Mouse (Mus musculus) embryonic facial prominence, embryonic 14.5 days (tissue): ENCODE data around the gene Prr5. TPM values are rescaled to one million over a fixed set of nuclear protein-coding genes. Genes with fewer than 3 reads are reported as not detected.

Experiments
- ATAC-seq: fragments of 200-750 bp; cut with Nextera tagmentation; 2 replicates; pipeline ENCODE4 v1.8.0; 2017; ENCODE audit warnings: low read depth, moderate number of reproducible peaks, moderate TSS enrichment
- DNase-seq: peaks from one replicate; pipeline ENCODE4 v3.0.0-alpha.2; 2015; ENCODE audit warnings: low spot score
- H3K27ac ChIP-seq: fragments of 300-500 bp; sonication (generic); replicated peaks from 2 replicates; pipeline ENCODE4 v1.5.1; 2014; ENCODE audit warnings: low read depth, mild to moderate bottlenecking, low read length, moderate library complexity
- H3K27me3 ChIP-seq: fragments of 300-500 bp; sonication (generic); replicated peaks from 2 replicates; pipeline ENCODE4 v1.6.1; 2014; ENCODE audit warnings: low read length; ENCODE audit not compliant: control insufficient read depth, insufficient read depth
- H3K36me3 ChIP-seq: fragments of 300-500 bp; sonication (generic); 2 replicates; pipeline ENCODE4 v1.6.1; 2014; ENCODE audit warnings: low read length, mixed read lengths; ENCODE audit not compliant: control insufficient read depth, insufficient read depth
- H3K4me1 ChIP-seq: fragments of 300-500 bp; sonication (generic); 2 replicates; pipeline ENCODE4 v1.6.1; 2014; ENCODE audit warnings: antibody characterized with exemption, low read length; ENCODE audit not compliant: control insufficient read depth, insufficient read depth
- H3K4me2 ChIP-seq: fragments of 300-500 bp; sonication (generic); 2 replicates; pipeline ENCODE4 v1.6.1; 2014; ENCODE audit warnings: low read depth, mild to moderate bottlenecking, low read length, moderate library complexity, mixed read lengths
- H3K4me3 ChIP-seq: fragments of 300-500 bp; sonication (generic); 2 replicates; pipeline ENCODE4 v1.5.1; 2014; ENCODE audit warnings: low read depth, mild to moderate bottlenecking, low read length
- H3K9ac ChIP-seq: fragments of 300-500 bp; sonication (generic); 2 replicates; pipeline ENCODE4 v1.6.1; 2014; ENCODE audit warnings: low read depth, mild to moderate bottlenecking, low read length, moderate library complexity, mixed read lengths
- H3K9me3 ChIP-seq: fragments of 300-500 bp; sonication (generic); 2 replicates; pipeline ENCODE4 v1.6.1; 2016; ENCODE audit warnings: low read length; ENCODE audit not compliant: control insufficient read depth
- WGBS: fragments of 180-500 bp; shearing (Covaris S2); extraction: QIAGEN DNeasy Blood & Tissue Kit; methylation state at CpG from one replicate; pipeline ENCODE4 v1.1.7; 2014; 5-methylcytosine and 5-hydroxymethylcytosine counted together
- polyA plus RNA-seq: library from polyadenylated mRNA; unstranded; fragments of >200 nt; fragmentation: Nextera tagmentation; extraction: Ambion mirVana; gene quantifications from 2 replicates; pipeline ENCODE4 v1.2.1, GENCODE M21; 2014

The Prr5 gene
- polyA plus RNA-seq, 1 experiment from 2014 or later: 26.4 TPM

- ATAC-seq: peak; percentile 70
- H3K9ac ChIP-seq: peak overlapping the region; percentile 77
- peak overlapping the region; percentile 89 for H3K4me2 ChIP-seq
- no peaks in the 10 kb centered on the region for H3K36me3 ChIP-seq
- peaks cover 16% of the 10 kb centered on the region; the same call in 1 of the 2 replicates for H3K4me1 ChIP-seq
- H3K27ac ChIP-seq: peak overlapping the region; percentile 80
- peak overlapping the region; percentile 77 for H3K4me3 ChIP-seq
- no peaks in the 10 kb centered on the region for H3K27me3 ChIP-seq
- DNase-seq: peak; percentile 80
- 3% methylated on average over 20 of the region's 77 CpGs for WGBS
- no peaks in the 10 kb centered on the region for H3K9me3 ChIP-seq
Measured at GRCm38 (mm10) chr15:84680545-84681454, 11.4 kb downstream of the Prr5 start.

GRCm38 (mm10) chr15:84681455-84682193 is 12.2 kb downstream of the Prr5 start:
- H3K9me3 ChIP-seq: no peaks in the 10 kb centered on the region
- peak overlapping the region; percentile 77 for H3K4me3 ChIP-seq
- H3K4me1 ChIP-seq: peaks cover 16% of the 10 kb centered on the region; the same call in 1 of the 2 replicates
- DNase-seq (peak; percentile 90), ATAC-seq (peak; percentile 86)
- H3K27ac ChIP-seq: peak overlapping the region; percentile 80
- peak overlapping the region; percentile 77 for H3K9ac ChIP-seq
- H3K4me2 ChIP-seq: peak overlapping the region; percentile 89
- no peaks in the 10 kb centered on the region for H3K27me3 ChIP-seq
- 2% methylated on average over 28 of the region's 31 CpGs for WGBS
- no peaks in the 10 kb centered on the region for H3K36me3 ChIP-seq

- H3K9me3 ChIP-seq: no peaks in the 10 kb centered on the region
- H3K27ac ChIP-seq: peak overlapping the region; percentile 80
- H3K9ac ChIP-seq: peak overlapping the region; percentile 77; the same call in 1 of the 2 replicates
- H3K4me2 ChIP-seq: peak overlapping the region; percentile 89
- DNase-seq (no peak), ATAC-seq (no peak)
- H3K4me3 ChIP-seq: peak overlapping the region; percentile 77
- no peaks in the 10 kb centered on the region for H3K27me3 ChIP-seq
- WGBS: 88% methylated on average over 2 of the region's 3 CpGs
- peaks cover 16% of the 10 kb centered on the region; the same call in 1 of the 2 replicates for H3K4me1 ChIP-seq
- no peaks in the 10 kb centered on the region for H3K36me3 ChIP-seq
Measured at GRCm38 (mm10) chr15:84682206-84682605, 12.8 kb downstream of the Prr5 start.

- H3K27ac ChIP-seq: no peak overlapping the region
Measured at GRCm38 (mm10) chr15:84682821-84683220, 13.4 kb downstream of the Prr5 start.

DNA sequence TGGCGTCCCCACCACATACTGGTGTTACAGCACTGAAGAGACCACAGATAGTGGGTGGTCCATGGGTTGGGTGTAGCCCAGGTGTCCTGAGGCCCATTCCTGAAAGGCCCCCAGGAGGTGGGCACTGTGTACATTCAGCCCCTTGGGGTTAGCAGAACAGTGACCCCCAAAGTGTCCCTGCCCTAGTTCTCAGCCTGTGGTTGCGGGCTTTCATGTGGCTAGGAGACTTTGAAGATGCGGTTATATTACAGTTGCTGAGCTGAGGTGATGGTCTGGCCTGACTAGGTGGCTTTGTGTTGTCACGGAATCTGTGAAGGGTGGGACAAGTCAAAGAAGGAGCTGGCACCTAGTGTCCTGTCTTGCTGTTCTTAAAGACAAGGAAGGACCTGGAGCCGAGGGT is 15.1 kb downstream of the Prr5 start:
- Histone ChIP-seq H3K27ac (no peak overlapping the region), H3K4me1 (peaks cover 16% of the 10 kb centered on the region; the same call in 1 of the 2 replicates), H3K4me2 (no peak overlapping the region), H3K9me3 (no peaks in the 10 kb centered on the region), H3K36me3 (peaks cover 6% of the 10 kb centered on the region; the same call in 1 of the 2 replicates), H3K9ac (no peak overlapping the region), H3K4me3 (no peak overlapping the region), H3K27me3 (no peaks in the 10 kb centered on the region)
- DNase-seq (no peak), ATAC-seq (no peak)
- WGBS: 66% methylated on average over 5 of the region's 5 CpGs

More at GRCm38 (mm10) chr15:84682821-84683220, 13.4 kb downstream of the Prr5 start:
- no peaks in the 10 kb centered on the region for H3K9me3 ChIP-seq
- no peaks in the 10 kb centered on the region for H3K36me3 ChIP-seq
- DNase-seq (no peak), ATAC-seq (no peak)
- peak overlapping the region; percentile 89; the same call in 1 of the 2 replicates for H3K4me2 ChIP-seq
- no peak overlapping the region for H3K9ac ChIP-seq
- no peaks in the 10 kb centered on the region for H3K27me3 ChIP-seq
- H3K4me3 ChIP-seq: no peak overlapping the region
- H3K4me1 ChIP-seq: peaks cover 16% of the 10 kb centered on the region; the same call in 1 of the 2 replicates
- WGBS: 67% methylated on average over 5 of the region's 5 CpGs

DNA sequence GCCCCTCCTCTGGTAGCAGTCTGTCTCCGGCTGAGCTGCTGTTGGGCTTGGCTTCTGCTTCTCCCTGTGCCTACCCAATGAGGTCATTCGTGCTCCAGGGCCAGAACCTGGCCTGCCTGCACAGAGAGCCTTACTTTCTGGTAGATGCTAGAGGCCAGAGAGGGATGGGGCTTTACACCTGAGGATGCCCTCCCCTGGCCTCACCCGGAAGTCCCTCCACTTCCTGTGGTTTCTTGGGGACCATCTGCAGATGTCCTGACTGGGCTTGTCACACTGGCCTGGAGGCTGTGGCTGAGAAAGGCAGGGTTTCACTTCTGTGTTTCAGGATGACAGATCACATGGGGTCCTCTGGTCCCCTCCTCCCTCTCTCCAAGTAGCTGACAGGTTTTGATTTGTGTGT is 16.0 kb downstream of the Prr5 start:
- H3K4me2 ChIP-seq: no peak overlapping the region
- no peak for DNase-seq
- no peaks in the 10 kb centered on the region for H3K27me3 ChIP-seq
- H3K36me3 ChIP-seq: peaks cover 12% of the 10 kb centered on the region
- no peak overlapping the region for H3K9ac ChIP-seq
- 55% methylated on average over 3 of the region's 3 CpGs for WGBS
- no peaks in the 10 kb centered on the region for H3K9me3 ChIP-seq
- no peak overlapping the region for H3K27ac ChIP-seq
- ATAC-seq: no peak
- no peak overlapping the region for H3K4me3 ChIP-seq
- H3K4me1 ChIP-seq: peaks cover 12% of the 10 kb centered on the region; the same call in 1 of the 2 replicates

DNA sequence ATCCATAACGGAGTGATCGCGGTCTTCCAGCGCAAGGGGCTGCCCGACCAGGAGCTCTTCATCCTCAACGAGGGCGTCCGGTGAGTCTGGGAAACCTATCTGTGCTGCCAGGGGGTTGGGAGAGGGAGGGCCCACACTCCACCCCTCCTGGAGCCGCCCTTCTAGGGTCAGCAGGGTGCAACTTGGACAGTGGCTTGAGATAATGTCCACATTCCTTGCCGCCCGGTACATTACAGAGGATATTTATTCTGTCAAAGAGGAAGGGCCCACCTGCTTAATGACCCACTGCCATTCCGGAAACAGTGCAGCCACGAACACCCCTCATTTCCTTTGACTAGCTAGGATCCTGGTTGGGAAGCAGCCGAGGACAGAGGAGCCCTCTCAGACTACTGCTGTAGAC is 18.5 kb downstream of the Prr5 start:
- 62% methylated on average over 14 of the region's 14 CpGs for WGBS
- Histone ChIP-seq H3K4me2 (no peak overlapping the region), H3K4me1 (no peaks in the 10 kb centered on the region), H3K27me3 (no peaks in the 10 kb centered on the region), H3K9ac (no peak overlapping the region), H3K27ac (no peak overlapping the region), H3K4me3 (no peak overlapping the region), H3K9me3 (no peaks in the 10 kb centered on the region), H3K36me3 (peaks cover 33% of the 10 kb centered on the region)
- DNase-seq (no peak), ATAC-seq (no peak)

- H3K36me3 ChIP-seq: peaks cover 45% of the 10 kb centered on the region
- ATAC-seq (no peak), DNase-seq (no peak)
- no peaks in the 10 kb centered on the region for H3K27me3 ChIP-seq
- H3K9ac ChIP-seq: no peak overlapping the region
- no peaks in the 10 kb centered on the region for H3K4me1 ChIP-seq
- H3K9me3 ChIP-seq: no peaks in the 10 kb centered on the region
- no peak overlapping the region for H3K4me3 ChIP-seq
- H3K27ac ChIP-seq: no peak overlapping the region
- H3K4me2 ChIP-seq: no peak overlapping the region
- 87% methylated on average over 6 of the region's 6 CpGs for WGBS
Measured at GRCm38 (mm10) chr15:84689356-84689755, 19.9 kb downstream of the Prr5 start.
